Mouse (Mus musculus) testis, adult 2 months (tissue): ENCODE results near the gene Scarb2.

Source experiments
- CTCF ChIP-seq: fragments of 200-500 bp; IDR thresholded peaks from 2 replicates; pipeline ENCODE4 v1.5.1; 2012; ENCODE audit warnings: low read depth, mild to moderate bottlenecking, inconsistent platforms, low read length, moderate library complexity; ENCODE audit not compliant: control insufficient read depth, insufficient read depth, insufficient replicate concordance
- POLR2A ChIP-seq: fragments of 200-500 bp; IDR thresholded peaks from 2 replicates; pipeline ENCODE4 v1.6.1; 2012; ENCODE audit warnings: low read depth, mild to moderate bottlenecking, inconsistent platforms, low read length, moderate library complexity; ENCODE audit not compliant: control insufficient read depth

DNA sequence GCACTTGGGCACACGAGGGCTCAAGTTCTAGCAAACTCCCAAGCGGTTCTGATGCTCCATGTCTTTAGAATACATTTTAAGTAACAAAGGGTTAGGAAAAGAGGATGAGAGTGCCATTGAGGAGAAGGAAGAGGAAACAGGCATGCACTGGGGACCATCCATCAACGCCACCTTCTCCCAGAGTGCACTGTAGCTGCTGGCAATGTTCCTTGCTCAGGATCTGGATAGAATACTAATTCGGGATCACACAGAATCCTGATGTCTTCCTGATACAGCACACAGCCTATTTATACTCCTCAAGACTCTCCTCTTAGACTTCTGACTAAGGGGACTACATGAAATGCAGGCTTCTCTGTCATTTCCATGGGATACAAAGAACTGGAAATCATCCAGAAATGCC lies 33.1 kb upstream of the Scarb2 start:
- TF ChIP-seq CTCF (no peak), POLR2A (no peak)
